ENCODE assay signal across 8 mouse cellular contexts in genomic region chr9:118925286-118926110, GRCm38 (mm10). TPM values are rescaled to one million over a fixed set of nuclear protein-coding genes. Genes with fewer than 3 reads are reported as not detected.
DNase-seq lines count a peak whose midpoint lies in the region; ATAC-seq and TF ChIP-seq lines count a peak whose summit lies in the region.

No protein-coding gene starts in this region.

- H3K36me3 ChIP-seq in hindbrain, embryonic 11.5 days (ENCODE audit: control insufficient read depth, insufficient read depth, low read length): no peaks in the 10 kb centered on the region
- no peaks in the 10 kb centered on the region; the same call in 1 of the 2 replicates for H3K36me3 ChIP-seq in lung, postnatal 0 days (ENCODE audit: insufficient read depth, low read length)

- peak overlapping the region; percentile 96 for H3K4me2 ChIP-seq in hindbrain, embryonic 11.5 days (replicated peaks; ENCODE audit: low read depth, low read length)
- H3K4me2 ChIP-seq in lung, postnatal 0 days (replicated peaks; ENCODE audit: low read depth, low read length): peak overlapping the region; percentile 95

- no peak for TF ChIP-seq EP300 in lung, postnatal 0 days (IDR thresholded peaks at IDR 0.05)

- TF ChIP-seq CTCF in lung, postnatal 0 days (IDR thresholded peaks at IDR 0.05): no peak

- peak; percentile 92 for ATAC-seq in hindbrain, embryonic 11.5 days (ENCODE audit: low FRiP score)
- ATAC-seq in lung, postnatal 0 days: peak; percentile 86

- peaks cover 4% of the 10 kb centered on the region for H3K27me3 ChIP-seq in hindbrain, embryonic 11.5 days (ENCODE audit: control insufficient read depth, insufficient read depth, low read length)
- H3K27me3 ChIP-seq in lung, postnatal 0 days (replicated peaks; ENCODE audit: insufficient read depth, low read length): no peaks in the 10 kb centered on the region

- H3K4me1 ChIP-seq in hindbrain, embryonic 11.5 days (replicated peaks; ENCODE audit: control insufficient read depth, insufficient read depth, low read length): peaks cover 4% of the 10 kb centered on the region; the same call in 1 of the 2 replicates
- peaks cover 20% of the 10 kb centered on the region; the same call in 1 of the 2 replicates for H3K4me1 ChIP-seq in lung, postnatal 0 days (ENCODE audit: insufficient read depth, low read depth, low read length)

- H3K27ac ChIP-seq in hindbrain, embryonic 11.5 days (ENCODE audit: low read depth, low read length): peak overlapping the region; percentile 67; the same call in 1 of the 2 replicates
- H3K27ac ChIP-seq in lung, postnatal 0 days (ENCODE audit: low read length): peak overlapping the region; percentile 95

- WGBS in hindbrain, embryonic 11.5 days: under 1% methylated on average over 52 of the region's 53 CpGs
- under 1% methylated on average over 48 of the region's 53 CpGs for WGBS in lung, postnatal 0 days

- H3K9me3 ChIP-seq in hindbrain, embryonic 11.5 days (ENCODE audit: control insufficient read depth, low read length): no peaks in the 10 kb centered on the region
- no peaks in the 10 kb centered on the region for H3K9me3 ChIP-seq in lung, postnatal 0 days (ENCODE audit: low read length)

- H3K4me3 ChIP-seq in hindbrain, embryonic 11.5 days (ENCODE audit: low read depth, low read length): peak overlapping the region; percentile 73
- H3K4me3 ChIP-seq in lung, postnatal 0 days (ENCODE audit: low read depth, low read length): peak overlapping the region; percentile 72

- DNase-seq in NIH3T3 (ENCODE audit: low read depth): peak; percentile 96
- peak; percentile 92 for DNase-seq in cerebellum, adult 9-11 months
- peak; percentile 92 to 96 for DNase-seq in frontal cortex, adult 2 months (ENCODE audit: extremely low spot score in 1 of 2, low spot score in 1 of 2)
- peak; percentile 95 for DNase-seq in hindbrain, embryonic 11.5 days (ENCODE audit: low spot score)
- peak; percentile 92 to 94 for DNase-seq in layer of hippocampus, postnatal 10 days (ENCODE audit: low spot score in 2 of 2)
- peak; percentile 98 for DNase-seq in lung, postnatal 0 days (ENCODE audit: low spot score)
- DNase-seq in ovary, postnatal 10 days (ENCODE audit: low spot score): peak; percentile 78
- DNase-seq in thymus, postnatal 0 days (ENCODE audit: low spot score): peak; percentile 97

- H3K9ac ChIP-seq in hindbrain, embryonic 11.5 days (ENCODE audit: low read depth, low read length): peak overlapping the region; percentile 80
- H3K9ac ChIP-seq in lung, postnatal 0 days (replicated peaks; ENCODE audit: low read depth): peak overlapping the region; percentile 73

RNA-seq across cellular contexts. Expression of gene Ctdspl, which starts 0.8 kb away (rescaled TPM):
- polyA plus RNA-seq in frontal cortex, adult 2 months (2012; rRNA removed): 30.1 and 33.7 TPM in 2 replicates
- 8.1 TPM in 2 replicates for polyA plus RNA-seq in hindbrain, embryonic 11.5 days (2014; fragmentation: Nextera tagmentation; extraction: Ambion mirVana)
- 10 to 100 TPM; 17.0 to 19.0 TPM for total RNA-seq in layer of hippocampus, postnatal 10 days (2021)
- 27.8 and 29.9 TPM in 2 replicates for polyA plus RNA-seq in lung, postnatal 0 days (2015; fragmentation: Nextera tagmentation; extraction: Ambion mirVana)
- 3.3 and 4.2 TPM in 2 replicates for polyA plus RNA-seq in thymus, postnatal 0 days (2015; fragmentation: Nextera tagmentation; extraction: Ambion mirVana)

Comparison
In these comparisons a context has a peak if more than half of its experiments do, and no peak if none do; other contexts are left out.
1. Peak in every context shown above with its lines: DNase-seq, ATAC-seq, H3K4me3 ChIP-seq and H3K27ac ChIP-seq.